In genomic region chr9:64183295-64183694, GRCm38 (mm10) we compare ENCODE assay signal across 6 mouse cellular contexts. TPM values are rescaled to one million over a fixed set of nuclear protein-coding genes. Genes with fewer than 3 reads are reported as not detected.
DNase-seq lines count a peak whose midpoint lies in the region; TF ChIP-seq lines count a peak whose summit lies in the region.
"Not testable (repeated sequence)": the region's sequence is repeated elsewhere in the genome, so short reads cannot be mapped to it uniquely, and the experiment has no call there.
"Had no signal": no experiment of that assay in that cellular context is flagged by ENCODE, and none has a peak within 500 bp of the region (broad histone marks: within the 10 kb centered on the region; RNA-seq: fewer than 3 reads in every experiment).

No protein-coding gene starts in this region.

- TF ChIP-seq CTCF in ES-Bruce4 (IDR thresholded peaks at IDR 0.05; ENCODE audit: low read depth, low read length); MEL (IDR thresholded peaks at IDR 0.05 in 2 of 3, conservative IDR thresholded peaks at IDR 0.05 in 1 of 3; ENCODE audit: control insufficient read depth in 1 of 3, insufficient read depth in 1 of 3, low read depth in 2 of 3, low read length in 3 of 3, poor library complexity in 1 of 3, severe bottlenecking in 1 of 3): not testable (repeated sequence)

- peak overlapping the region; percentile 45; the same call in 1 of the 2 replicates for H3K9ac ChIP-seq in ES-Bruce4 (ENCODE audit: low read depth, poor library complexity, severe bottlenecking)
- H3K9ac ChIP-seq in MEL (ENCODE audit: control insufficient read depth, low read depth, low read length, poor library complexity, severe bottlenecking) = not testable (repeated sequence)

- not testable (repeated sequence) for H3K4me3 ChIP-seq in ES-Bruce4 (ENCODE audit: low read depth, low read length); MEL (ENCODE audit: control insufficient read depth in 1 of 2, insufficient read depth in 1 of 2, low read depth in 2 of 2, low read length in 2 of 2); myocyte

- TF ChIP-seq RAD21 in MEL (IDR thresholded peaks at IDR 0.05; ENCODE audit: low read depth, low read length) = not testable (repeated sequence)

- not testable (repeated sequence) for H3K4me2 ChIP-seq in myocyte (ENCODE audit: low read depth)

- H3K9me3 ChIP-seq in ES-Bruce4 (replicated peaks; ENCODE audit: control insufficient read depth, insufficient read depth, low read length, poor library complexity, severe bottlenecking); MEL (replicated peaks; ENCODE audit: insufficient read depth, low read length): not testable (repeated sequence)

- H3K27ac ChIP-seq in ES-Bruce4 (ENCODE audit: insufficient read depth, low read length) = peak overlapping the region; percentile 97
- not testable (repeated sequence) for H3K27ac ChIP-seq in MEL (ENCODE audit: control insufficient read depth, low read depth, low read length)

- H3K36me3 ChIP-seq in ES-Bruce4 (ENCODE audit: control insufficient read depth, insufficient read depth, low read length, poor library complexity, severe bottlenecking) = peaks cover 42% of the 10 kb centered on the region
- H3K36me3 ChIP-seq in MEL (ENCODE audit: control insufficient read depth in 1 of 2, insufficient read depth in 2 of 2, low read length in 2 of 2) = not testable (repeated sequence)
- H3K36me3 ChIP-seq in myocyte (ENCODE audit: control insufficient read depth, insufficient read depth) = peaks cover 43% of the 10 kb centered on the region

- DNase-seq in MEL (ENCODE audit: low read depth, low spot score) (peak; percentile 70), ZHBTc4 (ENCODE audit: low read depth, low spot score) (peak; percentile 13)

- H3K79me2 ChIP-seq in MEL (ENCODE audit: control insufficient read depth, insufficient read depth, low read length, poor library complexity); myocyte (ENCODE audit: control insufficient read depth, insufficient read depth): not testable (repeated sequence)

- H3K27me3 ChIP-seq in ES-Bruce4 (ENCODE audit: control insufficient read depth, insufficient read depth, low read length, poor library complexity, severe bottlenecking); MEL (ENCODE audit: control insufficient read depth in 1 of 2, insufficient read depth in 2 of 2, low read length in 2 of 2); myocyte (ENCODE audit: control insufficient read depth, insufficient read depth, insufficient read length): not testable (repeated sequence)

- not testable (repeated sequence) for TF ChIP-seq EP300 in ES-Bruce4 (IDR thresholded peaks at IDR 0.05; ENCODE audit: insufficient read depth, low read depth, low read length)
- TF ChIP-seq EP300 in MEL (IDR thresholded peaks at IDR 0.05; ENCODE audit: low read depth in 1 of 2, low read length in 2 of 2) = peak; percentile 19 to 32; a peak in 3 of 4 replicates

- TF ChIP-seq POLR2A in ES-Bruce4 (IDR thresholded peaks at IDR 0.05; ENCODE audit: insufficient read depth, low read length); MEL (IDR thresholded peaks at IDR 0.05; ENCODE audit: control insufficient read depth in 1 of 2, insufficient read depth in 1 of 2, low read depth in 1 of 2, low read length in 2 of 2, poor library complexity in 1 of 2); myocyte (IDR thresholded peaks at IDR 0.05; ENCODE audit: insufficient read length, low read depth): not testable (repeated sequence)

- H3ac ChIP-seq in myocyte (ENCODE audit: control insufficient read depth, insufficient read length) = not testable (repeated sequence)

- H3K4me1 ChIP-seq in ES-Bruce4 (ENCODE audit: control insufficient read depth, insufficient read depth, low read length); MEL (ENCODE audit: control insufficient read depth in 1 of 2, insufficient read depth in 2 of 2, low read length in 2 of 2): not testable (repeated sequence)

TF ChIP-seq in MEL, 35 proteins besides CTCF, POLR2A, EP300 and RAD21:
- peak; percentile 56 for TF ChIP-seq MAX (IDR thresholded peaks at IDR 0.05; ENCODE audit: low read length)
- TF ChIP-seq TAL1 (IDR thresholded peaks at IDR 0.05; ENCODE audit: low read length) = peak; percentile 63
- TF ChIP-seq ETS1 (IDR thresholded peaks at IDR 0.05; ENCODE audit: low read depth, low read length) = peak; percentile 19; the same call in 1 of the 2 replicates
- TF ChIP-seq MYC (IDR thresholded peaks at IDR 0.05; ENCODE audit: low read depth, low read length) = peak; percentile 81; the same call in 1 of the 2 replicates
- TF ChIP-seq ZNF384 (IDR thresholded peaks at IDR 0.05; ENCODE audit: low read depth, low read length) = peak; percentile 53
- TF ChIP-seq TCF12 (IDR thresholded peaks at IDR 0.05; ENCODE audit: low read depth, low read length) = 0 out of 2 replicates have a peak, but pooled peaks have one; percentile 19
- peak; percentile 38; the same call in 1 of the 2 replicates for TF ChIP-seq MXI1 (IDR thresholded peaks at IDR 0.05; ENCODE audit: low read depth, low read length)

TF ChIP-seq in myocyte, 11 proteins besides CTCF, POLR2A, EP300 and RAD21:
- TF ChIP-seq POLR2AphosphoS2 (IDR thresholded peaks at IDR 0.05; ENCODE audit: insufficient read length, low read depth) = peak; percentile 48

RNA-seq across cellular contexts. Expression of gene Snapc5, which starts 4.2 kb away (rescaled TPM):
- polyA plus RNA-seq in ES-Bruce4 (2011; ENCODE audit: insufficient read depth, insufficient read length, low read depth, missing spikeins) (37.0 and 37.1 TPM in 2 replicates), MEL (2012; ENCODE audit: insufficient read depth in 1 of 2, insufficient read length in 2 of 2, low read depth in 1 of 2, low replicate concordance in 2 of 2, missing spikeins in 1 of 2) (1 to 10 TPM in 1 of 2 experiments, not detected in 1; 8.6 TPM), myocyte (2012; fragmentation: generic; extraction: Trizol) (6.0 TPM)
- 9.4 and 10.6 TPM in 2 replicates for total RNA-seq in MEL (2012; rRNA removed)

RNA-seq across cellular contexts. Expression of gene Rpl4, which starts 10.1 kb away (rescaled TPM):
- polyA plus RNA-seq in ES-Bruce4 (2011; ENCODE audit: insufficient read depth, insufficient read length, low read depth, missing spikeins) (3,123 and 3,163 TPM in 2 replicates), MEL (2012; ENCODE audit: insufficient read depth in 1 of 2, insufficient read length in 2 of 2, low read depth in 1 of 2, low replicate concordance in 2 of 2, missing spikeins in 1 of 2) (1,000 to 10,000 TPM in 1 of 2 experiments, 100 to 1,000 TPM in 1; 124 to 3,157 TPM), myocyte (2012; fragmentation: generic; extraction: Trizol) (1,028 TPM)
- total RNA-seq in MEL (2012; rRNA removed) = 1,761 and 1,775 TPM in 2 replicates

RNA-seq across cellular contexts. Expression of gene Zwilch, which starts 10.4 kb away (rescaled TPM):
- 162 and 167 TPM in 2 replicates for polyA plus RNA-seq in ES-Bruce4 (2011; ENCODE audit: insufficient read depth, insufficient read length, low read depth, missing spikeins)
- total RNA-seq in MEL (2012; rRNA removed) = 60.6 and 67.5 TPM in 2 replicates
- 10 to 100 TPM in 1 of 2 experiments, not detected in 1; 89.2 TPM for polyA plus RNA-seq in MEL (2012; ENCODE audit: insufficient read depth in 1 of 2, insufficient read length in 2 of 2, low read depth in 1 of 2, low replicate concordance in 2 of 2, missing spikeins in 1 of 2)
- 7.1 TPM for polyA plus RNA-seq in myocyte (2012; fragmentation: generic; extraction: Trizol)

RNA-seq across cellular contexts. Expression of gene Uchl4, which starts 51.7 kb away (rescaled TPM):
- polyA plus RNA-seq in ES-Bruce4 (2011; ENCODE audit: insufficient read depth, insufficient read length, low read depth, missing spikeins) = 13.2 and 14.3 TPM in 2 replicates
- 0.27 and 0.42 TPM in 2 replicates for total RNA-seq in MEL (2012; rRNA removed)
- polyA plus RNA-seq in MEL (2012; ENCODE audit: insufficient read depth in 1 of 2, insufficient read length in 2 of 2, low read depth in 1 of 2, low replicate concordance in 2 of 2, missing spikeins in 1 of 2) = 1 to 10 TPM in 1 of 2 experiments, not detected in 1; 7.4 TPM
- 0.34 TPM for polyA plus RNA-seq in myocyte (2012; fragmentation: generic; extraction: Trizol)
- polyA plus RNA-seq: adrenal gland, adult 2 months; G1E had no signal
